Mouse (Mus musculus) midbrain, embryonic 16.5 days (tissue): Measurements from ENCODE around the gene Flad1. TPM values are rescaled to one million over a fixed set of nuclear protein-coding genes. Genes with fewer than 3 reads are reported as not detected.
"Not testable (repeated sequence)": the region's sequence is repeated elsewhere in the genome, so short reads cannot be mapped to it uniquely, and the experiment has no call there.

Source experiments
- ATAC-seq: fragments of 200-750 bp; cut with Nextera tagmentation; 2 replicates; pipeline ENCODE4 v1.8.0; 2017; ENCODE audit warnings: moderate TSS enrichment
- H3K27ac ChIP-seq: fragments of 300-500 bp; sonication (generic); 2 replicates; pipeline ENCODE4 v1.5.1; 2014; ENCODE audit warnings: mild to moderate bottlenecking, low read length, mixed read lengths
- H3K27me3 ChIP-seq: fragments of 300-500 bp; sonication (generic); 2 replicates; pipeline ENCODE4 v1.6.1; 2014; ENCODE audit warnings: low read depth, low read length, mixed read lengths; ENCODE audit not compliant: control insufficient read depth, insufficient read depth
- H3K36me3 ChIP-seq: fragments of 300-500 bp; sonication (generic); 2 replicates; pipeline ENCODE4 v1.6.1; 2014; ENCODE audit warnings: mild to moderate bottlenecking, low read length, moderate library complexity, mixed read lengths; ENCODE audit not compliant: control insufficient read depth, insufficient read depth
- H3K4me1 ChIP-seq: fragments of 300-500 bp; sonication (generic); 2 replicates; pipeline ENCODE4 v1.6.1; 2014; ENCODE audit warnings: mild to moderate bottlenecking, low read length, mixed read lengths; ENCODE audit not compliant: control insufficient read depth, insufficient read depth
- H3K4me2 ChIP-seq: fragments of 300-500 bp; sonication (generic); 2 replicates; pipeline ENCODE4 v1.6.1; 2014; ENCODE audit warnings: mild to moderate bottlenecking, low read length, mixed read lengths
- H3K4me3 ChIP-seq: fragments of 300-500 bp; sonication (generic); 2 replicates; pipeline ENCODE4 v1.5.1; 2014; ENCODE audit warnings: low read depth, mild to moderate bottlenecking, low read length, moderate library complexity, mixed read lengths
- H3K9ac ChIP-seq: fragments of 300-500 bp; sonication (generic); 2 replicates; pipeline ENCODE4 v1.6.1; 2014; ENCODE audit warnings: low read depth, low read length, mixed read lengths
- H3K9me3 ChIP-seq: fragments of 300-500 bp; sonication (generic); replicated peaks from 2 replicates; pipeline ENCODE4 v1.6.1; 2014; ENCODE audit warnings: mild to moderate bottlenecking, low read length, mixed read lengths; ENCODE audit not compliant: control insufficient read depth, poor library complexity, severe bottlenecking
- WGBS: fragments of 180-500 bp; shearing (Covaris S2); extraction: QIAGEN DNeasy Blood & Tissue Kit; methylation state at CpG from one replicate; pipeline ENCODE4 v1.1.7; 2014; 5-methylcytosine and 5-hydroxymethylcytosine counted together
- polyA plus RNA-seq: library from polyadenylated mRNA; unstranded; fragments of >200 nt; fragmentation: Nextera tagmentation; extraction: Ambion mirVana; gene quantifications from 2 replicates; pipeline ENCODE4 v1.2.1, GENCODE M21; 2015

Gene Flad1
- polyA plus RNA-seq, 1 experiment from 2014 or later, result 39.1 TPM

DNA sequence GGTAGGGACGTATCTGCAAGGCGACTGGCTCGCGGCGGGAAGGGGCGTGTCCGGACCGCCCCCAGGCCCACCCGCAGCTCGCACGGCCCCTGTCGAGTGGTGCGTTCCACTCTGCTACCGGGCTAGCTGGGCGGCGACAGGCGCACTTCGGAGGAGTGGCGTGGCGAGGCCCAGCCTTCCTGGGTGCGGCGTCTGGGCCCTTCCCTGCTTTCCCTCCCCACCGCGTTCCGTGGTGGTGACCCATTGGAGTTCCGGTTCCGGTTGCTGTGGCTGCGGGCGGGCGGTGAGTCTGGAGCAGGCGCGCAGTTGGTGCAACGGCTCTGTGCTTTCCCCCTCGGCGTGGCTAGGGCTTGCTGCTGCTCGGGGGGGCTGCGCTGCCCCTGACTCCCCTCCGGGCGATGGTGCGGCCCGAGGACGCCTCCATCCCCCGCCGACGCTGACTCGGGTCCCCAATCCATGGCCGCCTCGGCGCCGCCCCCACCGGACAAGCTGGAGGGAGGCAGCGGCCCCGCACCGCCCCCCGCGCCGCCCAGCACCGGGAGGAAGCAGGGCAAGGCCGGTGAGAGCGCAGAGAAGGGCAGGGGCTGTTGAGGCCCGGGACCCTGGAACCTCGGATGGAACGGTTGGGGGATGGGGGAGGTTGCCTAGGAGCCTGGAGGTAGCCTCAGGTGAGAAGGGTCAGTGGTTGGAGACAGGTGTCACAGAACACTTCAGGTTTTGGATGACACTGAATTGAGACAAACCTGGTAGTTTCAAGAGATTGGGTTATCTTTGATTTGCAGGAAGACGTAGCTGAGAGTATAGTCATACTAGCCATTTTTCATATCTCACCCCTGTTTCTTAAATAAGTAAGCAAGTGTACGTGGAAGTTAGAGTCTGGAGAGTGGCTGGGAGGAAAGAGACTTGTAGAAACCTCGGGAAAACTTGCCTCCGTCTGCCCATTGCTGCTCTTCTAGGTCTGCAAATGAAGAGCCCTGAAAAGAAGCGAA is 18.8 kb upstream of the Flad1 start, which contains the start of gene Pygo2:
Gene Pygo2 (plus strand): TSS at position 44 of the 989 bp plus-strand sequence.
- H3K27ac ChIP-seq, result peak within 1 kb of the TSS; percentile 89
- peak within 1 kb of the TSS; percentile 99 for H3K9ac ChIP-seq
- WGBS, result 2% methylated on average over 56 of the region's 68 CpGs
- ATAC-seq, result peak; percentile 98
- H3K36me3 ChIP-seq, result peaks cover 23% of the 10 kb centered on the region
- H3K4me2 ChIP-seq, result peak within 1 kb of the TSS; percentile 70
- peak within 1 kb of the TSS; percentile 100 for H3K4me3 ChIP-seq
- no peaks in the 10 kb centered on the region for H3K27me3 ChIP-seq
- no peaks in the 10 kb centered on the region for H3K9me3 ChIP-seq
- peaks cover 18% of the 10 kb centered on the region for H3K4me1 ChIP-seq

DNA sequence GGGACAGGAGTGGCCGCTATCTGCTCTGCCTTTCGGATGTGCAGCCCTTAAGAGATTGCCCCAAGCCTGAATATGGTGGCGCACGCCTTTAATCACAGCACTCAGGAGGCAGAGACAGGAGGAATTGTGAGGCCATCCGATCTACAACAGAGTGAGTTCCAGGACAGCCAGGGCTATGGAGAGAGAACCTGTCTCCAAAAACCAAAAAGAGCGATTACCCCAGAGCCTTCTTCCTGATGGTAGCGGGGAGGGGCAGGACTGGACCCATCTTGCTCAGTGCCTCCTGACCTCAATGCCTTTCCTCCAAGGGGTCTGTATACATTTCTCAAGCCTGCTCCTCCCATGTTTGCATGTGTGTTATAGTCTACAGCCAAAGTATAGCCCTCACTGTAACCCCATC is 17.4 kb upstream of the Flad1 start:
- not testable (repeated sequence) for H3K4me3 ChIP-seq, H3K27me3 ChIP-seq, ATAC-seq, H3K9me3 ChIP-seq, H3K27ac ChIP-seq, H3K4me2 ChIP-seq, H3K9ac ChIP-seq
- Histone ChIP-seq H3K36me3 (peaks cover 16% of the 10 kb centered on the region), H3K4me1 (peaks cover 16% of the 10 kb centered on the region)
- WGBS, result 92% methylated on average over 7 of the region's 7 CpGs

DNA sequence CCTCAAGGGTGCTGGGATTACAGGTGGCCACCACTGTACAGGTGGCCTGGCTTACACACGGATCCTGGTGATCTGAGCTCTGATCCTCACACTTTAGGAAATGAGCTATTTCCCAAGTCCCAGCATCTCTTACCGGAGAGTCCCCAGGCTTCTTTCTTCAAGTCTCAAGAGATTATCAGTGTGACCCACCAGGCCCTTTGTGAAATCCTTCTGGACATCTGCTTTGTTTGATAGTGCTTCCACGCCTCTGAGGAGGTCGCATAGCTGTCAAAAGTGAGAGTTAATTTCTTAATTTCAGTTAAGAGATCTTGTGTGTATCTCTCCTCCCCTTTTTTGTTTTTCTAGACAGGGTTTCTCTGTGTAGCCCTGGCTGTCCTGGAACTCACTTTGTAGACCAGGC is 14.2 kb upstream of the Flad1 start:
- no peaks in the 10 kb centered on the region for H3K9me3 ChIP-seq
- H3K4me3 ChIP-seq, result no peak overlapping the region
- no peak for ATAC-seq
- H3K9ac ChIP-seq, result no peak overlapping the region
- H3K36me3 ChIP-seq, result no peaks in the 10 kb centered on the region
- peaks cover 5% of the 10 kb centered on the region for H3K4me1 ChIP-seq
- H3K4me2 ChIP-seq, result no peak overlapping the region
- 77% methylated on average over 4 of the region's 4 CpGs for WGBS
- H3K27me3 ChIP-seq, result no peaks in the 10 kb centered on the region
- no peak overlapping the region for H3K27ac ChIP-seq

DNA sequence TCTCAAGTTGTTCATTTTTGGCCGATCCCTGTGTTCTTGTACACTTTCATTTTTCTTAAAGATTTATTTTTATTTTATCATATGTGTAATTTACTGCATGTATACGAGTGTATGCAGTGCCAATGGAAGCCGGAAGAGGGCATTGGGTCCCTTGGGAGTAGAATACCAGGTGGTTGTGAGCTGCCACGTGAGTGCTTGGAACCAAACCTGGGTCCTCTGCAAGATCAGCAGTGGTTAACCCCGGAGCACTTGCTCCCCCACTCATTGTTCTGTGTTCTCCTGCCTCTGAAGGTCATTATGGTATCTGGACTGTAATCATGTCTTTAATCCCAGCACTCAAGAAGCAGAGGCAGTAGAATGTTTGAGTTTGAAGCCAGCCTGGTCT is 13.5 kb upstream of the Flad1 start:
- no peak overlapping the region for H3K9ac ChIP-seq
- no peaks in the 10 kb centered on the region for H3K36me3 ChIP-seq
- 91% methylated on average over 5 of the region's 5 CpGs for WGBS
- no peak for ATAC-seq
- no peak overlapping the region for H3K27ac ChIP-seq
- no peaks in the 10 kb centered on the region for H3K9me3 ChIP-seq
- no peaks in the 10 kb centered on the region for H3K27me3 ChIP-seq
- H3K4me3 ChIP-seq, result no peak overlapping the region
- H3K4me2 ChIP-seq, result no peak overlapping the region
- peaks cover 3% of the 10 kb centered on the region; the same call in 1 of the 2 replicates for H3K4me1 ChIP-seq

DNA sequence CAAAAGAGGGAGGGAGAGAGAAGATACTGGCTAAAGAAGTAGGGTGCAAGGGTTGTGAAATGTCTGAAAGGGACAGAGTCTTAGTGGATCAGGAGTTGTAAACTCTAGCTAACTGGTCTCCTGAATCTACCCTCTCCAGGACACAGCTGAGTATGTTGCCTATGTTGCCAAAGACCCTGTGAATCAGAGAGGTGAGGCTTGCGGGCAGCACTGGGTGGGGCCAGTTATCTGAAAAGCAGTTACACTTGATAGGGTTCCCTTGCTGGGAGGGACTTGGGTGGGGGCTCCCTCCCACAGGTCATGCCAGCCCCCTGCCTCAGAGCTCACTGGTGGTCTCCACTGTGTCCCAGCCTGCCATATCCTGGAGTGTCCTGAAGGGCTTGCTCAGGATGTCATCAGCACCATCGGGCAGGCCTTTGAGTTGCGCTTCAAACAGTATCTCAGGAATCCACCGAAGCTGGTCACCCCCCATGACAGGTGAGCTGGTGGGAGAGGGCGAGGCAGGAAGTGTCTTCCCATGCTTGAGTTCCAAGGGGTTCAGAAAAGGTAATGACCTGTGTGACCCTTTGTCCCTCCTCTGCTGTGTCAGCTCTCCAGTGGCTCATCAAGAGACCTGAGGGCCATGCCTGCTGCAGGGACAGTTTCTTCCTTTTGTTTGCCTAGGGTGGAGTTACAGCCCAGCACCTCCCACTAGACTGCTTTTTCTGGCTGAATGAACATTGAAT is 12.9 kb upstream of the Flad1 start:
- Histone ChIP-seq H3K27ac (no peak overlapping the region), H3K4me1 (peaks cover 8% of the 10 kb centered on the region), H3K4me2 (no peak overlapping the region), H3K9ac (no peak overlapping the region), H3K9me3 (no peaks in the 10 kb centered on the region), H3K36me3 (no peaks in the 10 kb centered on the region), H3K27me3 (no peaks in the 10 kb centered on the region), H3K4me3 (no peak overlapping the region)
- 91% methylated on average over 5 of the region's 5 CpGs for WGBS
- ATAC-seq, result no peak

DNA sequence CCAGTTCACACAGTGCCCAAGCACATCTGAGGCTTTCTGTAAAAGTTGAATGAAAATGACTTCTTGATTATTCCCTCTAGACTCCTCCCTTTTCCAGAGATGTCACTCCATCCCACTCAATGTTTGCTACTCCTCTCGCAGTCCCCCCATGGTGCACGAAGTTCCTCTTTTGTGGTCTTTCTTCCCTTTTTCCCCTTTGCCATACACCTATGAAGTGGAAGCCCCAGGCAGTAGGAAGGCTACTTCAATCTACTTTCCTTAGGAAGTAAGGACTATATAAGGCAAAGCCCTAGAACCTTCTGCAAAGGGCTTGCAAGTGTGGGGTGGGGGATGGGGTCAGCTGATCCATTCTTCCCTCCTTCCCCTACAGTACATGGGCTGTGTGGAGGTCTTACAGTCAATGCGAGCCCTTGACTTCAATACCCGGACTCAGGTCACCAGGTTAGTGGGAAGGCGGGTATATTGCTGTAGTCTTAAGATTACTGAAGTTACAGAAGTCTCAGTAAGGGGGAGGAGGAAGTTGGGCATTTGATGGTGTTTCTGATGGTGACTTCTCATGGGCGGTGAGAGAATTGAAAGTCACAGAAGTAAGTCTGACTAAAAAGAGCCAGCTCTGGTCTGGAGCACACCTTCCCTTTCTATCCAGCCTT is 11.0 kb upstream of the Flad1 start:
- Histone ChIP-seq H3K27me3 (no peaks in the 10 kb centered on the region), H3K4me2 (peak overlapping the region; percentile 53; the same call in 1 of the 2 replicates), H3K9me3 (no peaks in the 10 kb centered on the region), H3K9ac (no peak overlapping the region), H3K27ac (no peak overlapping the region), H3K4me3 (no peak overlapping the region), H3K36me3 (no peaks in the 10 kb centered on the region), H3K4me1 (peaks cover 14% of the 10 kb centered on the region)
- WGBS, result 74% methylated on average over 6 of the region's 6 CpGs
- ATAC-seq, result no peak

DNA sequence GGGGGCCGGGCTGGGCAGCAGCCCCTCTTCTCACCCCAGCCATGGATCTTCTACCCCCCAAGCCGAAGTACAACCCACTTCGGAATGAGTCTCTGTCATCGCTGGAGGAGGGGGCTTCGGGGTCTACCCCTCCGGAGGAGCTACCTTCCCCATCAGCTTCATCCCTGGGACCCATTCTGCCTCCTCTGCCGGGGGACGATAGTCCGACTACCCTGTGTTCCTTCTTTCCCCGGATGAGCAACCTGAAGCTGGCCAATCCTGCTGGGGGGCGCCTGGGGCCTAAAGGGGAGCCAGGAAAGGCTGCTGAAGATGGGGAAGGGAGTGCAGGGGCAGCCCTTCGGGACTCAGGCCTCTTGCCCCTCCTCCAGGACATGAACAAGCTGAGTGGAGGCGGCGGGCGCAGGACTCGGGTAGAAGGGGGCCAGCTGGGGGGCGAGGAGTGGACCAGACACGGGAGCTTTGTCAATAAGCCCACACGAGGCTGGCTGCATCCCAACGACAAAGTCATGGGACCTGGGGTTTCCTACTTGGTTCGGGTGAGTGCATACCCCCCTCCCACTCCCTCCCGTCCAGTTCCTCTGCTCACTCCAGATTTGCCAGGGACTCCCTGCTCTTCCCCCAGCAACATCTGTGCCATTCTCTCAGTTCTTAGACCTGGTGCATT is 10.3 kb upstream of the Flad1 start:
- Histone ChIP-seq H3K27ac (no peak overlapping the region), H3K4me1 (peaks cover 19% of the 10 kb centered on the region), H3K27me3 (no peaks in the 10 kb centered on the region), H3K36me3 (no peaks in the 10 kb centered on the region), H3K9ac (peak overlapping the region; percentile 59; the same call in 1 of the 2 replicates), H3K9me3 (no peaks in the 10 kb centered on the region), H3K4me3 (peak overlapping the region; percentile 29), H3K4me2 (peak overlapping the region; percentile 53)
- WGBS, result 8% methylated on average over 22 of the region's 22 CpGs
- no peak for ATAC-seq

DNA sequence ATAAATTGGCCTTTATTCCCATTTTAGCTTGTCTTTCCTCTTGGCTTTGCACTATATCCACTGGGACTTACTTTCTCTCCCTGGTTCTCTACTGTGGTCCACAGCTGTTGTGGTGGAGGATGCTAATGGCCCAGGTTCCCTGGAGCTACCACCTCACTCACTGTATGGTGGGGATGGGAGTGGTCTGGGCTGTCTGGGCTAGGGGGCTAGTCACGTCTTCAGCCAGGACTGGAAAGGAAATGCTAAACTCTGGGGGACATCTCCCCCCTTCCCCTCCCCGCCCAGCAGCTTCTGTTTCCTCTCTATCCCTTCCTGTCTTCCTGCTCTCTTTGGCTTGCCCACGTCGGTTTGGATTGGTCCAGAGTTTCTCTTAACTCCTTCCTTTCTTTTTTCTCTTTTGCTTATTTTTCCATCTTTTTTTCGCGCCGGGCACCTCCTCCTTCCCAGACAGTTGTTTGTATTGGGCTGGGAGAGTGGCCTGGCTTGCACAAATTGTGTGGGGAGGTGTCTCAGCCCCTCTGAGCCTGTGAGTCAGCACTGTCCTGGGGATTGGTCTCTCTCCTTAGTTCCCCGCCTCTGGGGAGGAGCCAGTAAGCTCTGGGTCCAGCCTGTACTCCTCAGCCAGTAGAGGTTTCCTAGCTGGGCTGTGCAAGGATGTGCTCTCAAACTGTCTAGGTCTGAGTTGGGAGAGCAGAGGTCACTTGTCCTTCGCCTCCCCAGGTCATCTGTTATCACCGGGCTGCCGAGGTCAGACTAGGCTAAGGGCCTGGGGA is 9.5 kb upstream of the Flad1 start:
- peaks cover 19% of the 10 kb centered on the region for H3K4me1 ChIP-seq
- no peaks in the 10 kb centered on the region for H3K27me3 ChIP-seq
- H3K27ac ChIP-seq, result no peak overlapping the region
- H3K4me2 ChIP-seq, result peak overlapping the region; percentile 53
- WGBS, result 5% methylated on average over 11 of the region's 11 CpGs
- H3K9ac ChIP-seq, result peak overlapping the region; percentile 59; the same call in 1 of the 2 replicates
- no peaks in the 10 kb centered on the region for H3K9me3 ChIP-seq
- H3K4me3 ChIP-seq, result peak overlapping the region; percentile 29
- no peaks in the 10 kb centered on the region for H3K36me3 ChIP-seq
- no peak for ATAC-seq
